Mouse (Mus musculus): Measurements from ENCODE around the gene Csf3r. TPM values are rescaled to one million over a fixed set of nuclear protein-coding genes. Genes with fewer than 3 reads are reported as not detected.
"Not testable (repeated sequence)": the region's sequence is repeated elsewhere in the genome, so short reads cannot be mapped to it uniquely, and the experiment has no call there.

Csf3r gene
- 39.0 and 158 TPM in 2 replicates for polyA plus RNA-seq (2011; ENCODE audit: insufficient read depth, insufficient read length, low replicate concordance, missing spikeins)

DNA sequence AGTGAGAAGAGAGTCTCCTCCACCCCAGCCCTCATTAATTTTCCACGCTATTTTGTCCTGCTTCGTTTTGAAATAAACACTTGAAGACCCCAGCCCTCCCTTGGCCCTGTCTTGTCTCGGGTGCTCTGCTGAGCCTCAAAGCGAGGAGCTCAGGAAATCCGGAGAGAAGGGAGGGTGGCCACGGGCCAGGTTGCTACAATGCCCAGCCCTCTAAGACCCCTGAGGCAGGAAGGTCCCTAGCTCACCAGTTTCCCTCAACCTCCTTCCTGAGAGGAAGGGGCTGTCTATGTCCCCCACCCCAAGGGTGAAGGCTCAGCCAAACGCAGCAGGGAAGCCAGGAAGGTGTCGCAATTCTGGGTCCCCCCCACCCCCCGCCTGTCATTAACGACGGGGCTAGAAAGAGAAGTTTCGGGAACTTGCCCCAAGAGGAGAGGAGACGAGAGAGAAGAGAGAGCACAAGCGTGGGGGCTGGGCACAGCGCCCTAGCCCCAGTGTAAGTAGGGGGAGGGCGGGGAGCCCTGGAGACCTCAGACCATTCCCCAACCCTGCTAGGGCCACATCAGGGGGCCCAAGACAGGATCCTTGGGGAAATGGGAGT is at the start of gene Csf3r:
TSS of gene Csf3r (plus strand) at position 248 of the 598 bp plus-strand sequence.
- 3% methylated on average over 16 of the region's 16 CpGs for WGBS
- Histone ChIP-seq H3K4me1 (ENCODE audit: control insufficient read depth, insufficient read depth, low read length) (no peaks in the 10 kb centered on the region; the same call in 1 of the 2 replicates), H3K27ac (ENCODE audit: control insufficient read depth, insufficient read depth, low read depth, low read length, poor library complexity) (peak within 1 kb of the TSS; percentile 93), H3K4me3 (replicated peaks; ENCODE audit: control insufficient read depth, low read depth, low read length) (peak within 1 kb of the TSS; percentile 82)
- 0 out of 2 replicates have a peak, but pooled peaks have one; percentile 28 for TF ChIP-seq POLR2A (IDR thresholded peaks at IDR 0.05; ENCODE audit: borderline replicate concordance, control insufficient read depth, low read depth, low read length)
- no peak for TF ChIP-seq CTCF (IDR thresholded peaks at IDR 0.05; ENCODE audit: control insufficient read depth, insufficient read depth, low read length)

DNA sequence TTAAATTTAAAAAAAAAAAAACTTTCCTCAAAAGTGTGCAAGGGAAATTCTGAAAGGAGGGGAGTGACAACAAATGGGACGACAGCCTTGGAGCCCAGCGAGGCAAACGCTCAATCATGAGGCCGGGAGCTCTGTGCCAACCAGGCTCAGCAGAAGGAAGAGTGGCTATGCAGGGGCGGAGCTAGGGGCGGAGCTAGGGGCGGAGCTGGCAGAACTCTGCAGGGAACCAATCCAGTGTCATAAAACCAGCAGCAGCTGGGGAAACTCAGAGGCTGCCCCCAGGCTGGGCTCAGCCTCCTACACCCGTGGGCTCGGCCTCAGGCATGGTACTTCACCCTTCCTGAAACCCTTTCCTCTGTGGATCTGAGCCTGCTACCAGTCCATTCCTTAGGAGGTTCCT is 46.6 kb upstream of the Csf3r start:
- Histone ChIP-seq H3K4me3 (replicated peaks; ENCODE audit: control insufficient read depth, low read depth, low read length) (no peak overlapping the region), H3K4me1 (ENCODE audit: control insufficient read depth, insufficient read depth, low read length) (no peaks in the 10 kb centered on the region), H3K27ac (ENCODE audit: control insufficient read depth, insufficient read depth, low read depth, low read length, poor library complexity) (no peak overlapping the region)
- no peak for TF ChIP-seq POLR2A (IDR thresholded peaks at IDR 0.05; ENCODE audit: borderline replicate concordance, control insufficient read depth, low read depth, low read length)
- TF ChIP-seq CTCF (IDR thresholded peaks at IDR 0.05; ENCODE audit: control insufficient read depth, insufficient read depth, low read length): no peak
- WGBS: 55% methylated on average over 9 of the region's 9 CpGs

DNA sequence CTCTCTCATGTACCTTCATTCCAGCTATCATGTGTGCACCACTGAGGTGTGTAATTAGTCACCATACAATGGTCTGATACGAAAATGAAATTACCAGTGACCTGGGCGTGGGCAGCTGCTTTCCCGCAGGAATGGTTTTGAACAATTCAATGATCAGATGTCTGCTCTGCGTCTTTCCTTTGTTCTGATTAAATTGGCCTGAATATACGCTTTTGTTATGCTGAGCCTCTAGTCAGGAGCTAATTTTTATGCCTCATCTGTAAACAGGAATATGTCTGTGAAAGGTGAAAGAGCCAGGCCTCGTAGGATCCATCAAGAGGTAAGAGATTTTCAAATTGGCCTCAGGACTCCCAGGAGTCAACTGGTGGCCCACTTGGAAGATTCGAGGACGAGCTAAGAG is 41.1 kb upstream of the Csf3r start:
- TF ChIP-seq CTCF (IDR thresholded peaks at IDR 0.05; ENCODE audit: control insufficient read depth, insufficient read depth, low read length) (no peak), POLR2A (IDR thresholded peaks at IDR 0.05; ENCODE audit: borderline replicate concordance, control insufficient read depth, low read depth, low read length) (no peak)
- Histone ChIP-seq H3K4me3 (replicated peaks; ENCODE audit: control insufficient read depth, low read depth, low read length) (no peak overlapping the region), H3K4me1 (ENCODE audit: control insufficient read depth, insufficient read depth, low read length) (no peaks in the 10 kb centered on the region), H3K27ac (ENCODE audit: control insufficient read depth, insufficient read depth, low read depth, low read length, poor library complexity) (no peak overlapping the region)
- WGBS: 80% methylated on average over 8 of the region's 8 CpGs

DNA sequence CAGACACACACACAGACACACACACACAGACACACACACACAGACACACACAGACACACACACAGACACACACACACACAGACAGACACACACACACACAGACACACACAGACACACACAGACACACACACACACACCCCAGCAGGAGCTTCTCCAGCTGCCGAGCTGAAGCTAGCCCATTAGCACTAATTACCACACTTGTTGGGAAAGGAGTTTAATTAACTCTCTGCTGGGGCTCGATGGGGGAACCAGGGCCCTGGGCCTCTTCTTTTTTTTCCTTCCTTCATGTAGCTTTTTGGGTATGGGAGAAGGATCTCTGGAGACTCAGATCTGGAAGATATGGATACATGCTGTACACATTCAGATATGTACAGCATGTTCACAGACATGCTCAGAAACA is 38.6 kb upstream of the Csf3r start:
- WGBS: 40% methylated on average over 2 of the region's 2 CpGs
- not testable (repeated sequence) for H3K4me3 ChIP-seq (replicated peaks; ENCODE audit: control insufficient read depth, low read depth, low read length)

DNA sequence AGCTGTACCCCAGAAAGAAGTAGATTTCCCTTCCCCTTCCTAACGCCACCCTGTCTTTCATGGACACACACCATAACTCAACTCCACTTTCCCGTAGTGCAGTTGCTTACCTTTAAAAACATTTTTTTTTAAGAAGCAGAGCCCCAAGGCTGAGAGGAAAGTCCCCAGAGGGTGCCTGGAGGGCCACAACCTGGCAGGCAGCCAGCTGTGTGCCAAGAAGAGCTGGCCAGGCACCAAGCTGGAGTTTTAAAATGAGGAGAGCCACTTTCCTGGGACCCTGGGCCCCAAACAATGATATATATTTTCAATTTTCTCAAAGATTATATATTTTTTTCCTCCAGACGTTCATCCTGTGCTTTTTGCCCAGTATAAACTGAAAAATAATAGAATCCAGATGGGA is 37.3 kb upstream of the Csf3r start:
- WGBS: 54% methylated on average over 3 of the region's 3 CpGs
- H3K27ac ChIP-seq (ENCODE audit: control insufficient read depth, insufficient read depth, low read depth, low read length, poor library complexity): no peak overlapping the region
- no peak for TF ChIP-seq POLR2A (IDR thresholded peaks at IDR 0.05; ENCODE audit: borderline replicate concordance, control insufficient read depth, low read depth, low read length)
- TF ChIP-seq CTCF (IDR thresholded peaks at IDR 0.05; ENCODE audit: control insufficient read depth, insufficient read depth, low read length): no peak
- H3K4me1 ChIP-seq (ENCODE audit: control insufficient read depth, insufficient read depth, low read length): no peaks in the 10 kb centered on the region; the same call in 1 of the 2 replicates
- no peak overlapping the region for H3K4me3 ChIP-seq (replicated peaks; ENCODE audit: control insufficient read depth, low read depth, low read length)

More for the DNA sequence above, 38.6 kb upstream of the Csf3r start:
- H3K27ac ChIP-seq (ENCODE audit: control insufficient read depth, insufficient read depth, low read depth, low read length, poor library complexity); H3K4me1 ChIP-seq (ENCODE audit: control insufficient read depth, insufficient read depth, low read length): not testable (repeated sequence)

DNA sequence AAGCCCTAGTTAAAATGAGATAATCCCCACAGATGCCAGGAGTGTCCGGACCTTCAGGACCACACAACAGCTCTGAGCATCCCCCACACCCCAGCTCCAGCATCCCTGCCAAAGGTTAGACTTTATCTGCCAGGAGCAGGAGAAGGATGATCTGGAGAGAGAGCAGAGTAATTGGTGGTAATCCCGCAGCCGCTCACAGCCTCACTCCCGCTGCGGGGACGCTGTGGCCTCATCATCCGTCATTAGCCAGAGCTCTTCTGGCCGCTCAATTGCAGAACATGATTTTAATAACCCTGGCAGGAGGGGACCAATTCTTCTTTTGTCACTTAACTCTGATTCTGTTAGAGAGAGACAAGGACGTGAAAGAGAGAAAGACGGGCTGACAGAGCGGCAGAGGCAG is 35.3 kb upstream of the Csf3r start:
- Histone ChIP-seq H3K27ac (ENCODE audit: control insufficient read depth, insufficient read depth, low read depth, low read length, poor library complexity) (no peak overlapping the region), H3K4me3 (replicated peaks; ENCODE audit: control insufficient read depth, low read depth, low read length) (no peak overlapping the region), H3K4me1 (ENCODE audit: control insufficient read depth, insufficient read depth, low read length) (no peaks in the 10 kb centered on the region; the same call in 1 of the 2 replicates)
- no peak for TF ChIP-seq CTCF (IDR thresholded peaks at IDR 0.05; ENCODE audit: control insufficient read depth, insufficient read depth, low read length)
- no peak for TF ChIP-seq POLR2A (IDR thresholded peaks at IDR 0.05; ENCODE audit: borderline replicate concordance, control insufficient read depth, low read depth, low read length)
- WGBS: 77% methylated on average over 11 of the region's 11 CpGs

DNA sequence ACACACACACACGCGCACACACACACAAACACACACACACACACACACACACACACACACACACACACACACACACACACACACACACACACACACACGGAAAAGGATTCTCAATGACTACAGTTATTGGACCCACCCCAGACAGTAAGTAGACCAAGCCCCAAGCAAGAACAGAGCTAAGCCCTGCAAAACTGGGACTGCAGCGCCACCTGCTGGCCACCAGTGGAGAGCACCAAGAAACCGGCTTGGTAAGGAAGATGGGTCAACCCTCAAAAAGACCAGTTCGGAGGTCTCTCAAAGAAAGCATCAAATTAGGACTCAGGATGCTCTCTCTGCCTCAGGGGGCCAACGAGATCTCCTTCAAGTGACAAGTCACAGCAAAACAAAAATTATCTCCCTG is 34.2 kb upstream of the Csf3r start:
- Histone ChIP-seq H3K4me3 (replicated peaks; ENCODE audit: control insufficient read depth, low read depth, low read length) (no peak overlapping the region), H3K27ac (ENCODE audit: control insufficient read depth, insufficient read depth, low read depth, low read length, poor library complexity) (no peak overlapping the region), H3K4me1 (ENCODE audit: control insufficient read depth, insufficient read depth, low read length) (no peaks in the 10 kb centered on the region; the same call in 1 of the 2 replicates)
- TF ChIP-seq POLR2A (IDR thresholded peaks at IDR 0.05; ENCODE audit: borderline replicate concordance, control insufficient read depth, low read depth, low read length): no peak
- TF ChIP-seq CTCF (IDR thresholded peaks at IDR 0.05; ENCODE audit: control insufficient read depth, insufficient read depth, low read length): peak; percentile 95
- WGBS: 14% methylated on average over 5 of the region's 7 CpGs

DNA sequence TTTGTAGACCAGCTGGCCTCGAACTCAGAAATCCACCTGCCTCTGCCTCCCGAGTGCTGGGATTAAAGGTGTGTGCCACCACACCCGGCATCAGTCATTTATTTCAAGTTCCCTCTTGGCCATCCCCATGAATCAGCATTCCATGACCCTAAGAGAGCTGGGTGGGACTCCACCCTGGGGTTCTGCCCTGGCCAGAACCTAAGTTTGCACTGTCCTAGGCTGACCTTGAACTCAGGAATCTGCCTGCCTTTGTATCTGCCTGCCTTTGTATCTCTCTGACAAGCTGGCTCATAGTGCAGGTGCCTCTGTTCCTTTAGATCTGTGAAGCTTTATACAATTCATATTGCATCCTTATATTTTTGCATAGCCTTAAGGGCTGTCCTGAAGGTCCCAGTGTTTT is 32.1 kb upstream of the Csf3r start:
- Histone ChIP-seq H3K4me3 (replicated peaks; ENCODE audit: control insufficient read depth, low read depth, low read length) (no peak overlapping the region), H3K27ac (ENCODE audit: control insufficient read depth, insufficient read depth, low read depth, low read length, poor library complexity) (no peak overlapping the region), H3K4me1 (ENCODE audit: control insufficient read depth, insufficient read depth, low read length) (no peaks in the 10 kb centered on the region; the same call in 1 of the 2 replicates)
- WGBS: 56% methylated on average over 3 of the region's 3 CpGs
- TF ChIP-seq CTCF (IDR thresholded peaks at IDR 0.05; ENCODE audit: control insufficient read depth, insufficient read depth, low read length) (no peak), POLR2A (IDR thresholded peaks at IDR 0.05; ENCODE audit: borderline replicate concordance, control insufficient read depth, low read depth, low read length) (no peak)

DNA sequence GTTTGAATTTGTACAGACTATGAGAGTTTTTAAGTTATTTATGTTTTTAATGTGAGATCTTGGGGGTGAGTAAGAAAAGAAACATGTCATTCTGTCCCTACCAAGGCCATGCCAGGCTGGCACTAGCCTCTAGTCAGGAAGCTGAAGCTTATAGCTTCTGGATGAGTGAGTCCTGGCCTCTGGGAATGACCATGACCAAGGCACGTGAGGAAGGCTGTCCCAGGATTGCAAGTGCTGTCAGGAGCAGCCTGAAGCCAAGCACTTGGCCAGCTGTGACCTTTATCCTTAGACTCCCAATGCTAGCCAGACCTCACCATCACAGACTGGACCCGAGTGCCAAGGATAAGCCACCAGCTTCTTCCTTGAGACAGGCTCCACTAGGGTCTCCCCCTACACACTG is 31.4 kb upstream of the Csf3r start:
- 42% methylated on average over 2 of the region's 2 CpGs for WGBS
- H3K27ac ChIP-seq (ENCODE audit: control insufficient read depth, insufficient read depth, low read depth, low read length, poor library complexity): no peak overlapping the region
- no peaks in the 10 kb centered on the region; the same call in 1 of the 2 replicates for H3K4me1 ChIP-seq (ENCODE audit: control insufficient read depth, insufficient read depth, low read length)
- TF ChIP-seq CTCF (IDR thresholded peaks at IDR 0.05; ENCODE audit: control insufficient read depth, insufficient read depth, low read length): no peak
- H3K4me3 ChIP-seq (replicated peaks; ENCODE audit: control insufficient read depth, low read depth, low read length): no peak overlapping the region
